Mouse (Mus musculus) CH12.LX (cell line): ENCODE measurements at regions not wholly inside any gene's neighbourhood (a gene's known extent, or its start where the extent isn't known, plus 50 kb on each side); places are given as distances from the start of the nearest gene placed in this dataset.
"Not testable (repeated sequence)": the region's sequence is repeated elsewhere in the genome, so short reads cannot be mapped to it uniquely, and the experiment has no call there.

ENCODE experiments used
- DNase-seq: peaks from one replicate; pipeline ENCODE4 v3.0.0-alpha.2; 2013; ENCODE audit errors: extremely low read depth
- H3K27ac ChIP-seq: 2 replicates; pipeline ENCODE4 v1.5.1; 2012; ENCODE audit warnings: low read depth, mild to moderate bottlenecking, control low read depth, moderate library complexity; ENCODE audit not compliant: insufficient read depth
- H3K27me3 ChIP-seq: replicated peaks from 2 replicates; pipeline ENCODE3; 2012; ENCODE audit warnings: inconsistent platforms
- H3K36me3 ChIP-seq, 2 experiments: replicated peaks in 1 of 2; 2 replicates each; pipeline versions ENCODE3 to v1.6.1; 2012; ENCODE audit warnings: inconsistent platforms in 1 of 2, low read length in 1 of 2, mild to moderate bottlenecking in 1 of 2, mixed read lengths in 1 of 2, moderate library complexity in 1 of 2; ENCODE audit not compliant: control insufficient read depth in 1 of 2, insufficient read depth in 1 of 2
- H3K4me1 ChIP-seq, 2 experiments: 2 replicates each; pipeline ENCODE4 v1.6.1; 2012; ENCODE audit warnings: inconsistent platforms in 1 of 2, moderate library complexity in 1 of 2; ENCODE audit not compliant: insufficient read depth in 2 of 2, control insufficient read depth in 1 of 2
- H3K4me2 ChIP-seq: 2 replicates; pipeline ENCODE4 v1.6.1; 2012; ENCODE audit warnings: low read depth, mild to moderate bottlenecking, control low read depth; ENCODE audit not compliant: poor library complexity, insufficient read depth, severe bottlenecking
- H3K4me3 ChIP-seq, 3 experiments: fragments of 150-350 bp in 1 of 3; sonication (generic) in 1 of 3; replicated peaks in 1 of 3; 2 replicates each; pipeline versions ENCODE3 to v1.5.1; 2011 to 2012; ENCODE audit warnings: low read depth in 2 of 3, low read length in 2 of 3, mild to moderate bottlenecking in 2 of 3, moderate library complexity in 2 of 3, control low read depth in 1 of 3, improper control_type of control experiment in 1 of 3, inconsistent platforms in 1 of 3, mixed read lengths in 1 of 3; ENCODE audit not compliant: poor library complexity in 1 of 3
- H3K79me2 ChIP-seq: replicated peaks from 2 replicates; pipeline ENCODE4 v1.6.1; 2012; ENCODE audit warnings: mild to moderate bottlenecking, moderate library complexity; ENCODE audit not compliant: control insufficient read depth, poor library complexity, insufficient read depth, severe bottlenecking; ENCODE audit errors: extremely low read depth
- H3K9ac ChIP-seq: 2 replicates; pipeline ENCODE4 v1.6.1; 2012; ENCODE audit warnings: low read depth, mild to moderate bottlenecking, control low read depth, moderate library complexity; ENCODE audit not compliant: insufficient read depth
- H3K9me3 ChIP-seq: replicated peaks from 2 replicates; pipeline ENCODE3; 2012; ENCODE audit warnings: low read length, inconsistent platforms, mixed read lengths
- CTCF ChIP-seq, 2 experiments: IDR thresholded peaks in 1 of 2; conservative IDR thresholded peaks in 1 of 2; 2 replicates each; pipeline ENCODE4 v1.5.1; 2011 to 2012; ENCODE audit warnings: low read depth in 2 of 2, low read length in 2 of 2, improper control_type of control experiment in 1 of 2, inconsistent platforms in 1 of 2, mild to moderate bottlenecking in 1 of 2, moderate library complexity in 1 of 2
- E2F4 ChIP-seq: IDR thresholded peaks from 2 replicates; pipeline ENCODE4 v1.6.1; 2011; ENCODE audit warnings: low read depth, low read length, improper control_type of control experiment; ENCODE audit not compliant: insufficient replicate concordance
- ELF1 ChIP-seq: IDR thresholded peaks from 2 replicates; pipeline ENCODE4 v1.6.1; 2014; ENCODE audit warnings: low read depth, mild to moderate bottlenecking, inconsistent platforms, low read length, improper control_type of control experiment
- EP300 ChIP-seq: IDR thresholded peaks from 2 replicates; pipeline ENCODE4 v1.6.1; 2011; ENCODE audit warnings: low read length, improper control_type of control experiment
- GABPA ChIP-seq: IDR thresholded peaks from 2 replicates; pipeline ENCODE4 v1.6.1; 2012; ENCODE audit warnings: low read depth, low read length, improper control_type of control experiment, inconsistent platforms; ENCODE audit not compliant: insufficient replicate concordance
- JUN ChIP-seq: IDR thresholded peaks from 2 replicates; pipeline ENCODE4 v1.6.1; 2011; ENCODE audit warnings: low read depth, mild to moderate bottlenecking, low read length, improper control_type of control experiment, moderate library complexity; ENCODE audit not compliant: insufficient read depth
- KAT2A ChIP-seq: IDR thresholded peaks from 2 replicates; pipeline ENCODE4 v1.6.1; 2012; ENCODE audit warnings: low read length, improper control_type of control experiment, inconsistent platforms; ENCODE audit not compliant: insufficient replicate concordance
- MAZ ChIP-seq: IDR thresholded peaks from 2 replicates; pipeline ENCODE4 v1.6.1; 2012; ENCODE audit warnings: low read depth, mild to moderate bottlenecking, inconsistent platforms, low read length, improper control_type of control experiment, moderate library complexity
- MEF2A ChIP-seq: IDR thresholded peaks from 2 replicates; pipeline ENCODE4 v1.6.1; 2014; ENCODE audit warnings: low read depth, mild to moderate bottlenecking, inconsistent platforms, low read length, improper control_type of control experiment, borderline replicate concordance
- NRF1 ChIP-seq: IDR thresholded peaks from 2 replicates; pipeline ENCODE4 v1.6.1; 2014; ENCODE audit warnings: low read depth, mild to moderate bottlenecking, inconsistent platforms, low read length, improper control_type of control experiment, moderate library complexity
- PAX5 ChIP-seq: IDR thresholded peaks from 2 replicates; pipeline ENCODE4 v1.6.1; 2012; ENCODE audit warnings: low read length, inconsistent platforms, mixed read lengths
- POLR2AphosphoS2 ChIP-seq: IDR thresholded peaks from 2 replicates; pipeline ENCODE4 v1.6.1; 2011; ENCODE audit warnings: low read depth, low read length, improper control_type of control experiment
- RCOR1 ChIP-seq: conservative IDR thresholded peaks from 2 replicates; pipeline ENCODE4 v1.6.1; 2012; ENCODE audit warnings: low read depth, mild to moderate bottlenecking, inconsistent platforms, low read length, improper control_type of control experiment
- SIN3A ChIP-seq: IDR thresholded peaks from 2 replicates; pipeline ENCODE4 v1.6.1; 2012; ENCODE audit warnings: low read length, improper control_type of control experiment, inconsistent platforms
- TCF12 ChIP-seq: IDR thresholded peaks from 2 replicates; pipeline ENCODE4 v1.6.1; 2014; ENCODE audit warnings: low read depth, mild to moderate bottlenecking, inconsistent platforms, low read length, improper control_type of control experiment
- UBTF ChIP-seq: IDR thresholded peaks from 2 replicates; pipeline ENCODE4 v1.6.1; 2012; ENCODE audit warnings: low read depth, mild to moderate bottlenecking, inconsistent platforms, low read length, improper control_type of control experiment, moderate library complexity
- USF1 ChIP-seq: IDR thresholded peaks from 2 replicates; pipeline ENCODE4 v1.6.1; 2014; ENCODE audit warnings: low read depth, mild to moderate bottlenecking, inconsistent platforms, low read length, improper control_type of control experiment
- USF2 ChIP-seq: conservative IDR thresholded peaks from 2 replicates; pipeline ENCODE4 v1.6.1; 2011; ENCODE audit warnings: low read depth, low read length, improper control_type of control experiment
- ZKSCAN1 ChIP-seq: IDR thresholded peaks from 2 replicates; pipeline ENCODE4 v1.6.1; 2012; ENCODE audit warnings: low read depth, inconsistent platforms, low read length, improper control_type of control experiment, borderline replicate concordance
- ZMIZ1 ChIP-seq: IDR thresholded peaks from 2 replicates; pipeline ENCODE4 v1.6.1; 2012; ENCODE audit warnings: low read depth, mild to moderate bottlenecking, inconsistent platforms, low read length, improper control_type of control experiment
- ZNF384 ChIP-seq: IDR thresholded peaks from 2 replicates; pipeline ENCODE4 v1.6.1; 2012; ENCODE audit warnings: low read depth, low read length, improper control_type of control experiment, inconsistent platforms
- dilution Hi-C: fragments of 300-500 bp; cut with MboI; formaldehyde crosslinking; loops from 2 replicates; pipeline ENCODE4 v1.14.3; 2020; ENCODE audit warnings: low sequenced_read_pairs; ENCODE audit not compliant: extremely low pct_unique_long_range_greater_than_20kb, extremely low pct_ligation_motif_present
- in situ Hi-C: fragments of 300-500 bp; cut with MboI; formaldehyde crosslinking; loops from 3 replicates; pipeline ENCODE4 v1.14.3; 2019; ENCODE audit warnings: low sequenced_read_pairs, low pct_ligation_motif_present, low pct_unique_long_range_greater_than_20kb, mixed read lengths

DNA sequence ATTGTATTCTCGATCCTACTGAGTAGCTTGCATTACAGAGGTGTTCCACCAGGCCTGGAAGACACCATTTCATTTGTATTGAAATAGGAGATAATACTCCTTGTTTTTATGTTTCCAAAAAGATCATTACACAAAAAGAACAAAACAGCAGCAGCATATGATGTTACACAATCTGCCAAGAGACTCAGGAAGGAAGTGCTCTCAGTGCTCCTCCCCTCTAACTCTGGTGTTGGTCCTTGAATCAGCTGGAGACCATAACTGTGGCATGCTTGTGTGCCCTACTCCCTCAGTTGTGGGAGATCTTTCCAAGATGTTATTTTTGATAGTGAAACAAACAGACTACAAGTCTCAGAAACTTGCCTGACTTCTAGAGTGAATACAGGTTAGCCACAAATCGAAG, 200.8 kb upstream of the Pbx1 start:
- Histone ChIP-seq H3K27ac (no peak overlapping the region), H3K27me3 (no peaks in the 10 kb centered on the region), H3K79me2 (no peaks in the 10 kb centered on the region), H3K4me3 (no peak overlapping the region), H3K4me1 (no peaks in the 10 kb centered on the region), H3K36me3 (no peaks in the 10 kb centered on the region), H3K4me2 (no peak overlapping the region), H3K9ac (no peak overlapping the region), H3K9me3 (peaks cover 34% of the 10 kb centered on the region)
- no peak for TF ChIP-seq CTCF (conservative IDR thresholded peaks at IDR 0.05 in 1 of 2, IDR thresholded peaks at IDR 0.05 in 1 of 2; ENCODE audit: low read depth in 2 of 2, low read length in 2 of 2)
- no peak for TF ChIP-seq USF2
- no peak for TF ChIP-seq ZMIZ1
- no peak for TF ChIP-seq USF1
- no peak for TF ChIP-seq PAX5
- TF ChIP-seq TCF12, result no peak
- no peak for TF ChIP-seq JUN
- no peak for TF ChIP-seq E2F4
- no peak for TF ChIP-seq POLR2AphosphoS2
- no peak for TF ChIP-seq NRF1
- DNase-seq, result no peak
- dilution Hi-C loops, result no loop called here
- in situ Hi-C loops, result no loop called here

DNA sequence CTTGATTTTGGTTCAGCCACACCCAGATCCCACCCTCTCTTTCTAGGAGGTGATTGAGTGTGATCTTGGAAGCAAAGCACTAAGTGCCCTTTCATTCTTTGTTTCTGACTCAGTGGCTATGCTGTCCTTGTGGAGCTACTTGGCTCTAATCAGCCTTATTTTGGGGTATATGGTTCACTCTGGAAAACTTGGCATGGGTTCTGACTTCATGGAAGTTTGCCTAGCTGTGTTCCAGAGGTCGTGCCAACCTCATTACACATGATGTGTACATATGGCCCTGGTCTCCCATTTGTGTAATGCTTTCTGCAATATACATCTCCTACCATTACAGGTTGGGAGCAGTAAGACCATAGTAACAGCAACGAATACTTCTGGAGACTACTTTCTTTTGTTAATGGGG, 199.9 kb upstream of the Pbx1 start:
- Histone ChIP-seq H3K27me3 (no peaks in the 10 kb centered on the region), H3K4me1 (no peaks in the 10 kb centered on the region)
- TF ChIP-seq UBTF (no peak), MAZ (no peak), SIN3A (no peak), PAX5 (no peak), GABPA (no peak), E2F4 (no peak), ZNF384 (no peak), EP300 (no peak), NRF1 (no peak), CTCF (conservative IDR thresholded peaks at IDR 0.05 in 1 of 2, IDR thresholded peaks at IDR 0.05 in 1 of 2; ENCODE audit: low read depth in 2 of 2, low read length in 2 of 2) (no peak), KAT2A (no peak), RCOR1 (no peak), ZKSCAN1 (no peak), MEF2A (no peak), TCF12 (no peak), USF2 (no peak), ELF1 (no peak)
- TF ChIP-seq, all 38 proteins: peak for 0
- no peak for DNase-seq
- Histone ChIP-seq H3K79me2 (no peaks in the 10 kb centered on the region), H3K9ac (no peak overlapping the region), H3K9me3 (peaks cover 27% of the 10 kb centered on the region), H3K27ac (no peak overlapping the region), H3K4me2 (no peak overlapping the region), H3K36me3 (no peaks in the 10 kb centered on the region), H3K4me3 (no peak overlapping the region)
- in situ Hi-C loops, result no loop called here
- dilution Hi-C loops, result no loop called here

GRCm38 (mm10) chr1:168601967-168602366, 169.9 kb upstream of the Pbx1 start:
- H3K79me2 ChIP-seq, in situ Hi-C loops, H3K27ac ChIP-seq, DNase-seq, H3K4me3 ChIP-seq, H3K27me3 ChIP-seq, H3K4me2 ChIP-seq, dilution Hi-C loops, H3K4me1 ChIP-seq, H3K9ac ChIP-seq, H3K36me3 ChIP-seq: not testable (repeated sequence)
- H3K9me3 ChIP-seq, result peaks cover 45% of the 10 kb centered on the region
